Mouse (Mus musculus): Measurements from ENCODE around the gene Tjp1.

- TF ChIP-seq MAX (IDR thresholded peaks at IDR 0.05; ENCODE audit: low read length) (no peak), POLR2AphosphoS2 (IDR thresholded peaks at IDR 0.05; ENCODE audit: low read depth, low read length) (no peak), MYC (IDR thresholded peaks at IDR 0.05; ENCODE audit: low read depth, low read length) (no peak), POLR2A (IDR thresholded peaks at IDR 0.05; ENCODE audit: low read depth, low read length) (no peak), HCFC1 (IDR thresholded peaks at IDR 0.05; ENCODE audit: low read depth, low read length) (no peak), CTCF (conservative IDR thresholded peaks at IDR 0.05 in 1 of 2, IDR thresholded peaks at IDR 0.05 in 1 of 2; ENCODE audit: low read depth in 2 of 2, low read length in 2 of 2) (no peak), EP300 (IDR thresholded peaks at IDR 0.05; ENCODE audit: low read length) (no peak), ZC3H11A (IDR thresholded peaks at IDR 0.05; ENCODE audit: low read depth, low read length) (no peak), E2F4 (IDR thresholded peaks at IDR 0.05; ENCODE audit: insufficient replicate concordance, low read depth, low read length) (no peak), USF2 (conservative IDR thresholded peaks at IDR 0.05; ENCODE audit: low read depth, low read length) (no peak), TCF12 (IDR thresholded peaks at IDR 0.05; ENCODE audit: low read depth, low read length) (no peak)
Measured at GRCm38 (mm10) chr7:65456031-65456430, 71.5 kb downstream of the Tjp1 start.
